Mouse (Mus musculus) gastrocnemius, postnatal 10 days (tissue): ENCODE data around the gene Foxp3. TPM values are rescaled to one million over a fixed set of nuclear protein-coding genes. Genes with fewer than 3 reads are reported as not detected.

Experiments used
- DNase-seq: peaks from one replicate; pipeline ENCODE4 v3.0.0; 2021; ENCODE audit warnings: mixed read lengths
- total RNA-seq, 2 experiments: library from RNA; stranded (reverse); gene quantifications; 2 replicates each; pipeline ENCODE4 v1.2.3; 2021

Foxp3 gene
- total RNA-seq, 2 experiments from 2014 or later = 0.32 TPM; not detected in 1

DNA sequence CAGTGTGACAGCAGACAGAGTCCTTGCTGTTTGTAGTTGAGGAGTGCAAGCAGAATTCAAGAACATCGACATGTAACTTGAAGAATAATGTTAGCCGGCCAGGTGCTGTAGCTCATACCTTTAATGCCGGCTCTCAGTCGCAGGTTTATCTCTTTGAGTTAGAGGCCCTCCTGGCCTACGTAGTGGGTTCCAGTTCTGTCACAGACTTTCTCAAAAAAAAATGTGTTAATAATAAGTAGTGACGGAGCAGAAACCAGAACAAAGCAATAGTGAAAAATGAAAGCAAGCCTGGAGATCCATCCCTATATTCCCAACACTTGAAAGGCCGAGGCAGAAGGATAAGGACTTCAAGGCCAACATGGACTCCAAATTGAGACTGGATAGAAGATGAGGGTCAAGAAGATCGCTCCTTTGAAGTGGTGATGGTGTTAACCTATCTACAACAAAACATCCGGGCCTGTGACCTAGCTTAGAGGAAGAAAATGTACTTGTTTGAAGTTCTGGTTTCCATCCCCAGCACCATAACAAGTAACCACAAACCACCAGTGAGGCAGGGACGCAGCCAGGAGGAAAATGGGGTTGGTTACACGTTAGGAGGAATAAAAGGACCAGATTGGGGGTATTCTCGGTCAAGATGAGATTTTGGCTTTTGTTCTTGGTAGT is 44.6 kb downstream of the Foxp3 start:
- DNase-seq = no peak

DNA sequence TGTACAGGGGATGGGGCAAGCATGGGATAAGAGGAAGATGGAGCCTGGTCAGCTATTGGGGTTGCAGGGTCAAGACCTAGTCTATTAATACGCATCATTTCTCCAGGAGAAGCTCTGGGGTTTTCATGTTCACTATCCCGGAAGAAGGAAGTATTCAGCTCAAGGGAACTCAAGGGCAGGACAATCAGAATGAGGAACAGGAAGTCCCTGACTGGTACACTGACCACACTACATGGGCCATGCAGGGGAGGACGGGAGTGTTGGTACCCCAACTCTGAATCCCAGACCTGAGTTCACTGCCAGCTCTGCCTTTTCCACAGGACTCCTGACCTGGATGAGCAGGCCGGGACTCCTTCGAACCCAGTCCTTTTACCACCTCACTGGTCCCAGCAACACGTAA is 59.1 kb downstream of the Foxp3 start:
- no peak for DNase-seq

DNA sequence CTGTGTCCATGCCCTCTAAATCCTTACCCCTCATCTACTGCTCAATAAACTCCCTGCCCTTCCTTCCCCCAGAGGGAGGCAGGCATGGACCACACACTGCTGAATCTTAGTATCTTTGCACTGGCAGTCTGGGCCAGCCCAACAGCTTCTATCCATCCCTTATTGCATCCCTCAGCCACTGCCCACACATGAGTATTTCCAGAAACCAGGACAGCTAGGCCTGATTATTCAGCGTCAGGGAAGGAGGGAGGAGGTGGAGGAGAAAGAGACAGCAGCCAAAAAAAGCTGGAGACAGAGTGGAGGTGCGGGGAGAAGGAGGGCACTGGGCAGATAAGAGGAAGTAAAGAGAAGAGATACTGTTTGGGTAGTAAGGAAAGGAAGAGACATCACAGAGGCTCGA is 61.7 kb downstream of the Foxp3 start:
- no peak for DNase-seq

DNA sequence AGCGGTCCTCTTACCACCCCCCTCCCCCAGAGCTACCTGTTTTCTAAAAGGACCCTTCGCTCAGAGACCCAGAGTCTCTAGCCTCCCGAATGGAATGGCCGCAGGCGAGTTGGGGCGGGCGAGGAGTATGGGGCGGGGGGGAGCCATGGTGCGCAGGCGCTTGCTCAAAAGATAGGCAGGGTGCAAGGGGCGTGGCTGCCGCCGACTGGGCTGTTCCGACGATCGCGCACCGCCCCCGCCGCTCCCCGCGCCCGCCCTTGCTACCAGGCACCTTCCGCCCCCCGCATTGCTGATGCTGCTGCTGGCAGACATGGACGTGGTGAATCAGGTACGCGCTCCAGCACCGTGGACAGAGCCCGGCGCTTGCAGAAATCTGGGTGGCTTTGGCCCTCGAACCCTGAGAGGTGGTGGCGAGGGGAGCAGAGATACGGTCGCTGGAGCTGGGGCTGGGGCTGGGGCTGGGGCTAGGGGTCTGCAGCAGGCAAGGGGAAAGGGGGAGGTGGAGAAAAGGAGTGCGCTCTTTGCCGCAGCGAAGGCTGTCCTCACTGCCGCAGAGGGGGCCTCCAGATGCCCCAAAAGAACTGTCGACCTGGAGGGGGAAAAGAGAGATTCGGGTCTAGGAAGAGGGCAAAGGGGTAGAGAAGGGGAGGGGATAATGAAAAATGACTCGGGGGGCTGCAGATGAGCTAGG is 65.1 kb downstream of the Foxp3 start, which contains the start of gene Syp:
Gene Syp (plus strand): TSS at position 71 of the 691 bp plus-strand sequence.
- peak; percentile 71 for DNase-seq

DNA sequence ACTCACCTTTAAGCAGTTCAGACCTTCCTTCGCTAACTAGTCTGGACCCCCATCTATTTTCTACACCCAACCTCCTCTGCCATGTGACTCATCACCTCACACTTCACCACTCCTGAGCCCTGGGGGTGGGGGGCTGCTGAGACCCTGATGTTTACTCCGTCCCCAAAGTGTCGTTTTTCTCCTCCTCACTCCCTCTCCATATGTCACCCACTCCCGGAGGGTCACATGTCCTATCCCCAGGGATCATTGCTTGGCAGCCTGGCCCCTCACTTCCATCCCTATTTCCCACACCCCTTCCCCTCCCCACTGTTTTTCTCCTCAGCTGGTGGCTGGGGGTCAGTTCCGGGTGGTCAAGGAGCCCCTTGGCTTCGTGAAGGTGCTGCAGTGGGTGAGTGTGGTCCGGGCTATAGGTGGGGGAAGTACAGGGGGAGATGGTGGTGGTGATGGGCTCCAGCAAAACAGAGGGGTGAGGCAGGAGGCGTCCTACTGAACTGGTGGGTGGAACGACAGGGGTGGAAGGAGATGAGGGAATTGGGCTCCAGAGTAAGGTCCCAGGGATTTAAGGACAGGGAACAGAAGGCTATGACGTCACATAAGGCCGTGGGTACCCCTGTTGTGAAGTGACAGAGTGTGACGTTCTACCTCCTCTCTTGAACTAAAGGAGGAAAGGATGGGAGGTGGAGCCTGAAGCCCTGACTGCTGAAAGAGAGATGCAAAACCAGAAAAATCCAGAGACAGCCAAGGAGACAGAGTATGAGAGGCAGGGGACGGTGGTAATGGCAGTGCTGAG is 66.3 kb downstream of the Foxp3 start:
- no peak for DNase-seq

DNA sequence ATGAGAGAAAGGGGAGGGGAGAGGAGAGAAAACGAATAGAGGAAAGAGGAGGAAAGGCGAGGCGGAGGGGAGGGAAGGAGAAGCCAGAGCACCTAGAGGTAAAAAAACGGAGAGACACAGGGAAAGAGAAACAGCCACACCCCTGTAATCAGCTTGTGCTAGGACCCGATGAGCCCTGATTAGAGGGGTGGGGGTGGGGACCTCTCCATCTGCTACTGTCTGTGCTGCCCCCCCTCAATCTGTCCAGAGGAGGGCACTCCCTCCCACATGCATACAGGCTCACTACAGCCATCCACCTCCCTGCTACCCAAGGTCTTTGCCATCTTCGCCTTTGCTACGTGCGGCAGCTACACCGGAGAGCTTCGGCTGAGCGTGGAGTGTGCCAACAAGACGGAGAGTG is 67.3 kb downstream of the Foxp3 start:
- no peak for DNase-seq

Other genes with a start within 250 kb of the Foxp3 start
- under 1 TPM; 0.75 to 0.87 TPM for gene Usp27x, start 197.8 kb upstream of the Foxp3 start, total RNA-seq
- gene Ppp1r3f, start 639 bp downstream of the Foxp3 start, total RNA-seq = 1 to 10 TPM; 1.3 to 1.8 TPM
- gene Ccdc22, start 31.9 kb downstream of the Foxp3 start, total RNA-seq = 10 to 100 TPM; 11.1 to 11.2 TPM
- not detected for gene Cacna1f, start 33.4 kb downstream of the Foxp3 start, total RNA-seq
- 1 to 10 TPM; 2.4 TPM for gene Syp, start 64.8 kb downstream of the Foxp3 start, total RNA-seq
- 10 to 100 TPM in 1 of 2 experiments, 1 to 10 TPM in 1; 8.7 to 11.1 TPM for gene Prickle3, start 83.6 kb downstream of the Foxp3 start, total RNA-seq
- gene Plp2, start 97.7 kb downstream of the Foxp3 start, total RNA-seq = 10 to 100 TPM; 54.2 to 55.4 TPM
- 1 to 10 TPM; 2.8 to 3.3 TPM for gene Magix, start 107.6 kb downstream of the Foxp3 start, total RNA-seq
- gene Gpkow, start 123.5 kb downstream of the Foxp3 start, total RNA-seq = 10 to 100 TPM; 19.6 to 19.8 TPM
- gene Wdr45, start 140.7 kb downstream of the Foxp3 start, total RNA-seq = 10 to 100 TPM; 19.6 to 24.3 TPM
- gene Gm45208, start 148.6 kb downstream of the Foxp3 start, total RNA-seq = not detected
- gene Praf2, start 154.8 kb downstream of the Foxp3 start, total RNA-seq = 10 to 100 TPM in 1 of 2 experiments, 1 to 10 TPM in 1; 8.5 to 12.5 TPM
- 1 to 10 TPM; 1.0 to 1.5 TPM for gene Ccdc120, start 177.3 kb downstream of the Foxp3 start, total RNA-seq
- gene Tfe3, start 188.9 kb downstream of the Foxp3 start, total RNA-seq = 10 to 100 TPM; 10.5 to 16.7 TPM
- gene Gripap1, start 216.1 kb downstream of the Foxp3 start, total RNA-seq = 10 to 100 TPM; 15.3 to 22.7 TPM
- gene Kcnd1, start 248.6 kb downstream of the Foxp3 start, total RNA-seq = 1 to 10 TPM; 1.2 to 1.3 TPM